Mouse (Mus musculus) spleen, adult 2 months (tissue): ENCODE results near the gene Chchd3.

Experiments
- CTCF ChIP-seq: fragments of 200-500 bp; IDR thresholded peaks from 2 replicates; pipeline ENCODE4 v1.5.1; 2011; ENCODE audit warnings: mild to moderate bottlenecking, inconsistent platforms; ENCODE audit not compliant: insufficient read depth, insufficient read length, insufficient replicate concordance; ENCODE audit errors: extremely low read depth
- POLR2A ChIP-seq: fragments of 200-500 bp; IDR thresholded peaks from 2 replicates; pipeline ENCODE4 v1.6.1; 2011; ENCODE audit warnings: low read depth, low read length, inconsistent platforms

GRCm38 (mm10) chr6:33094671-33095233 is 34.7 kb upstream of the Chchd3 start:
- TF ChIP-seq POLR2A (no peak), CTCF (no peak)
